Mouse (Mus musculus): ENCODE results near the gene Skp2. TPM values are rescaled to one million over a fixed set of nuclear protein-coding genes. Genes with fewer than 3 reads are reported as not detected.

The Skp2 gene
- polyA plus RNA-seq, 1 experiment, result 4.7 TPM

DNA sequence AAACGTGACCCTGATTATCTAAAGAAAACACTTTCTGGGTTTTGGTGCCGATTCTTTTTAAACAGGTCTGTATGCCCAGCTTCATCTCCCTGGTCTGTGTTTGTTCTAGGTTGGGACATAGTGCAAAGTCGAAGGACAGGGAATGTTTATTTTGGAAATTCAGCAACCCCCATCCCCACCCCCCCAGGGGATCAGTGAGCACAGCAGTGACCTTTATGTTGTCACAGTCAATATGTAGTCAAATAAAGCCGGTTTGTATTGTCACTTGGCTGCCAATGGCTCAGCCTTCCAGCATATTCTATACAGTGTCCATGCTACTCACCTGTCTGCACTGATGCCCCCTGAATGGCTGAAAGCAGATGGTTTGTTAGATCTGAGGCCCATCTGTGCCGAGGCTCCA lies 40.6 kb downstream of the Skp2 start:
- no peak for DNase-seq (ENCODE audit: extremely low spot score in 1 of 2, low spot score in 1 of 2)

DNA sequence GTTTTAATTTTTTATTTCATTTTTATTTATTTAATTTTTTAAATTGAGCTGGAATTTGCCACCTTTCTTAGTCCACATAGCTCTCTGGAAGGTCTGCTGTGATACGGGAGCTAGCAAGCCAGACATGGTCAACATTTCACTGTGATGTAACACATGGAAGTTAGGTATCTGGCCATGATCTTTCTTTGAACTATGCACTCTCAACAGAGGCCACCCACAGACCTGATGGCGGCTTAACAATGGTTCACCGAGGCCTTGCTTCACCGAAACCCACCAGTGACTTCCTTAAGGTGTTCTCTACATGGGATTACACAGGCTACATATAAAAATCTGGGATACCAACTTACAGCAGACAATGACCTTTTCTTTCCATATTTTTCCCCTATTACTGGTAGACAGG lies 41.1 kb downstream of the Skp2 start:
- DNase-seq (ENCODE audit: extremely low spot score in 1 of 2, low spot score in 1 of 2), result no peak

DNA sequence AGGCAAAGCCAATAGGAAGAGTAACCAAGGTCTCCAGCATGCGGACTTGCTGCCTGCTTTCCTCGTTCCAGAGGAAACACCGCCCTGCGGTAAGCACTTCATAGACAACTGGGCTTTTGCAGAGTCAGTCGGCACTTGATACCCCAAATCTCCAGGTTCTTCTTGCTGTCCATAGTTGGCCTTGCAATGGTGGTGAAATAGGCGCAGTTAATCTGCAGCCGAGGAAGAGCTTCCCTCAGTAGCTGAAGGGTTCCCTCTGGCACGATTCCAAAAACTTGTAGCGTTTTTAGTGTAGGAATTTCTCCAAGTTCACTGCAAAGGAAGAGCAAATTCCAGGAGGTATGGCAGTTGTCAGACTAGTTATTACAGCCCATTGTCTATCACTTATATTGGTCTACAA lies 41.7 kb downstream of the Skp2 start:
- DNase-seq (ENCODE audit: extremely low spot score in 1 of 2, low spot score in 1 of 2), result no peak

DNA sequence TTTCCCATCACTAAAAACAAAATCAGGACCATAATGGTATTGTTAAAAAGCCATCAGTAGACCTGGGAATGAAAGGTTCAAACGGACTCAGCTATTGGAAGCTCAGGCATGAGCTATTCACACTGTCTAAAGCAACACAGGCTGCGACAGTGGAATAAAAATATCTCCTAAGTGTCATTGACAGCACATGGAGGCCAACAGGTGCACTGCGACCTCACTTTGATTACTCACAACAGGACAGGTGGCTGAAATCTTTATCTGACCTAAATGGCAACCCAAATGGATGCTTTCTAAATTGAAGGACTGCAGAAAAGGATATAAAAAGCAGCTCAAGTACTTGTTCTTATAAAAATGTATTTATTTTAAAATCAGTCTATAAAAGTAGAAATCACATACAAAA lies 43.6 kb downstream of the Skp2 start:
- no peak for DNase-seq (ENCODE audit: extremely low spot score in 1 of 2, low spot score in 1 of 2)

DNA sequence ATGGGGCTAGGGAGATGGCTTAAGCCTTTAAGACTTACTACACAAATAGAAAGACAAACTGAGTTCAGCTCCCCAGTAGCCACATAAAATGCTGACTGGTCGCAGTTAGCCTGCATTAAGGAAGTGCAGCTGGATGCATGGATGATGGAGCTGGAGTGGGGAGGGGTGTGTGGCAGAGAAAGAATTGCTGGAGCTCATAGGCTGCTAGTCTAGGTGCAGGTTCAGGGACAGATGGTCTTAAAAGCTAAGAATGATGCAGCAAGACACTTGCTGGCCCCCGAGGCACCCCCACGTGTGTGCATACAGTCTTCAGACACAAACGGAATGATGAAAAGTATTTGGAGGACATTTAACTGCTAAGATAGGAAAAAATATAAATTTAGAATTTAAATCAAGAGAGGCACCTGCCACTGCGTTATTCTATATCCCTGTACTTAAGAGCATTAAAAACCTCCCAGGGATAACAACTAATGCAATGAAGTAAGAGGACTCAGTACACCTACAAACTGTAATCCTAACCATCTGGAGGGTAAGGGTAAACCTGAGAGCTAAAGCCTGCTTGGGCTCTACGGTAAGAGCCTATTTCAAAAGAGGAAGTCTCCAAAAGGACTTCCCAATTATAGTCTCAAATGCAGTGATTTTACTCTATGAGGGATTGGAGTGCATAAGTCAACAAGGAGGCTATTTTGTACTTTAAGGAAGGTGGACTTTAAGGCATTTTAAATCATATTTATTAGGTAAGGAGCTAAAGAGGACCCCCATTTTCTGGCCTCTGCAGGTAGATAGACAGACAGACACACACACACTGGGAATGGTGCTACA lies 44.5 kb downstream of the Skp2 start:
- DNase-seq (ENCODE audit: extremely low spot score in 1 of 2, low spot score in 1 of 2), result no peak

DNA sequence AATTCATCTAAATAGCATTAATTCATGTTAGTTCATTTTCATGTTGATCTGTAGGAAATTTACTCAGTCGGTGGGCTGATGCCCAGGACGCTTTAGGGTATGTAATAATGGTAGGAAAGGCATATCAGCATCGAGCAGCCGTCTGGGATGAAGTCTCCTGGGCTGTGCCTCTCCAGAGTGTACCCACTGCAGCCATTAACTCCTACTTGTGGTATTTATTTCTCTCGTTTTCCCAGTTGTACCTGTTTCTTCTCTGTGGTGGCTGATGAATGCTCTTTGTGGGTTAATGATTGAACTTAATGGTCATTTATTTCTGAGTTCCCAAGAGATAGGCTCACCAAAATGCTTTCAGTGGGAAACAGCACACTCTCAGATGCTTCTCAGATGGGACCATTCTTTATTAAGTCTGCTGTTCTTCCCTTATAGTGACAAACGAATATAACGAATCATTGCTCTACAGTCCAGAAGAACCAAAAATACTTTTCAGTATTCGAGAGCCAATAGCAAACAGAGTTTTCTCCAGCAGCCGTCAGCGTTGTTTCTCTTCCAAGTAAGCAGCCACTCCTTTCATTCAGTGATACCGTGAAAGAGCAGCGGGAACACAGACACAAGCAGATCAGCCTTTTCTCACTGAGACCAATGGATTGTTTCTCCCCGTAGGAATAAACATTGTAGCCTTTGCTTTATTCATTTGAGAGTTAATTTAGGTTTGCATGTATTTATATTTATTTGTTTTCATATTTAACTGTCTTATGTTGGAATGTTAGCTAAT lies 48.7 kb downstream of the Skp2 start:
- no peak for DNase-seq (ENCODE audit: extremely low spot score in 1 of 2, low spot score in 1 of 2)

DNA sequence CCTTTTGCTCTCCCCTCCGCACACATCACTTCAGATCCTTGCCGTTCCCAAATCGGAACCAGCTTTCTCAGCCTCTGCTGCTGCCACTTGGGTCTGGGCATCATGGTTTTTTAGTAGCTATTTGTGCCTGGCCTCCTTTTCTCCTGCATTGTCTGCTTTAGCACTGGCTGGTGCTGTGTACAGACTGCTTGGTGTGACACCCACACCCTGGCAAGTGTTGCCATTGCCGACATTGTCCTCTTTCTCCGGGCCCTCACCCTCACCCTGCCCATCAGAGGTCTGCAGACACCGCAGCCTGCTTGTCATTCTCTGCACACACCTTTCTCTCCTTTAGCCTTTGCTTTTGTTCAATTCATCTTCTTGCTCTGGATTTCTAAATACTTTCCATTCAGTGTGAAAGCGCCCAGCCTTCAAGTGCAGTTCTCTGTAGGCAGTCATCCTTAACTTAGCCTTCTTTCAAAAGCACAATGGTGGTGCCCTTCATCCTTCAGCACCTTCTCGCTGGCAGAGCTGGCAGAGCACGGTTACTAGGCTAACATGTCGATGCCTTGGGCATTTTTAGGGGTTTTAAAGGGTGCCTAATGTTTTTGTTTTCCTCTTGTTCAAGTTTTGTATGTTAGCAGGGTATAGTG lies 54.7 kb downstream of the Skp2 start:
- DNase-seq (ENCODE audit: extremely low spot score in 1 of 2, low spot score in 1 of 2), result no peak

DNA sequence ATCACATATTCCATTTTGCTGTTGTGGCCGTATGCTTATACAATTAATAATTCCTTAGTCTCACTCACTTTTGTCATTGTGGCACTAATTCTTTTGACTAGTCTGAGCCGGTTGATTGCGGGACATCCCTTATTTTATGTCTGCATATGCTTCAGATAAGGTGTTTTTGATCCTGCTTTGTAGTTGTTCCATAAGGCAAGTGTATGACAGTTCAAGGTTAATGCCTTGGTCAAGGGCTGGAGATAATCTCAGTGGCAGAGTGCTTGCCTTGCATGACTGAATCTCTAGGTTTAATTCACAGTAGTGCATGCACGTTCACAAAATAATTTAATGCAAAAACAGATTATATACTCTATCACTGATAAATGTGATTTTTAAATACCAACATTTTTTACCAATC lies 58.4 kb downstream of the Skp2 start:
- no peak for DNase-seq (ENCODE audit: extremely low spot score in 1 of 2, low spot score in 1 of 2)

DNA sequence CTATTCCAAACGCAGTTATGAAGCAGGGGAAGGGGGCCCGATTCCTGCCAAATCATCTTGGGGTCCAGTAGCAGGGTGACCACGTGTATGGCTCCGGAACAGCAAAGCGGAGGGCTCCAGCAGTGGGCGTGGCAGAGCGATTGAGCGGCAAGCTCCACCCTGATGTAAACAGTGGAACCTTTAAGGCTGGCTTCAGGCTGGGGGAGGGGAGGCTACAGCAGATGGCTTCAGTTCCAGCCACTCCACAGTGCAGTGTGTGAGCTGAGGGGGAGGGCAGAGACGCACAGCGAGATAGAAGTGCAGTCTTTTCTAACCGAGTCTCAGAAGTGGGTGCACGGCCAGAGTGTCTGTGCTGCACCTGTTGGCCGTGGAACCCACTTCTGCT lies 60.9 kb downstream of the Skp2 start:
- DNase-seq (ENCODE audit: extremely low spot score in 1 of 2, low spot score in 1 of 2), result peak in 1 of 2 experiments; percentile 67

DNA sequence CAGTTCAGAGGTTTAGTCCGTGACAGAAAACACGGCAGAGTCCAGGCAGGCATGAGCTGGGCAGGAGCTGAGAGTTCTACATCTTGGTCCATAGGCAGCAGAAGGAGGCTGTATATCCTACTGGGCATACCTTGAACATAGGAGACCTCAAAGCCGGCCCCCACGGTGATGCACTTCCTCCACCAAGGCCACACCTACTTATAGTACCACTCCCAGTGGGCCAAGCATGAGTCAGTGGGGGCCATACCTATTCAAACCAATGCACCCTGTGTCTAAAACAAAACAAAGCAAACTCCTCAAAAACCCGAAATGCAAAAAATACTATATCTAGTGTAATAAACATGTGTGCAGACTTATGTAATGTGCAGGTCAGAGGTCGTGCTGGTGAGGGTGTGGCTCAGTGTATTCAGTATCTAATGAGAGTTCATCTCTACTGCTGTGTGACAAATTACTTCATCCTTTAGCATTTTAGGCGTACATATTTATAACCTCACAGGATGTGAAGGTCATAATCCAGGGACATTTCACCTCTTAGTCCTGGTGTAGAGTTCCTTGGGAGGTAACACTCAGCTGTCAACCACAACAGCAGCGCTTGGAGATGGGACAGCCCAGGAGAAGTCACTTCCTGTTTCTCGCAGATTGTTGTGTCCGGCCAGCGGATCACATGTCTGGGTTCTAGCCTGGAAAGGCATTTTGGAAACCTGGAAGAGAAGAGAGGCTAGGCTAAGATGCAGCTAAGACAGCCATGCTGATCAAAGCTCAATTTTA lies 61.4 kb downstream of the Skp2 start:
- DNase-seq (ENCODE audit: extremely low spot score in 1 of 2, low spot score in 1 of 2), result no peak

DNA sequence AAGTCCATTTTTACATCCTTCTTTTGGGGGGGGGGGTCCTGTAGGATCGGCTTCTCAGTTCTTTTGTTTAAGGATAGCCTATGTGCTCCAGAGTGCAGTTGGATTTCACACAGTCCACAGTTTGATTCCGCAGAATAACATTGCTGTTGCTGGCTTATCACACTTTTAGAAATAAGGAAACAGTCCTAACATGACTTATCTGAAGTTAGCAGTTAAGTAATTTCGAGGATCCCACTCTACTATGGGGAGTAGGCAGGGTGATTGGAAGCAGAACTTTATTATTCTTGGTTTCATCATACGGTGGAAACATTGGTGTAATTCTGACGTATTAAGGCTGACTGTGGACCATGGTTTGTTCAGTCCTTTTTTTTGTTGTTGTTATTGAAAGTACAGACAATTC lies 64.6 kb downstream of the Skp2 start:
- DNase-seq (ENCODE audit: extremely low spot score in 1 of 2, low spot score in 1 of 2), result no peak

DNA sequence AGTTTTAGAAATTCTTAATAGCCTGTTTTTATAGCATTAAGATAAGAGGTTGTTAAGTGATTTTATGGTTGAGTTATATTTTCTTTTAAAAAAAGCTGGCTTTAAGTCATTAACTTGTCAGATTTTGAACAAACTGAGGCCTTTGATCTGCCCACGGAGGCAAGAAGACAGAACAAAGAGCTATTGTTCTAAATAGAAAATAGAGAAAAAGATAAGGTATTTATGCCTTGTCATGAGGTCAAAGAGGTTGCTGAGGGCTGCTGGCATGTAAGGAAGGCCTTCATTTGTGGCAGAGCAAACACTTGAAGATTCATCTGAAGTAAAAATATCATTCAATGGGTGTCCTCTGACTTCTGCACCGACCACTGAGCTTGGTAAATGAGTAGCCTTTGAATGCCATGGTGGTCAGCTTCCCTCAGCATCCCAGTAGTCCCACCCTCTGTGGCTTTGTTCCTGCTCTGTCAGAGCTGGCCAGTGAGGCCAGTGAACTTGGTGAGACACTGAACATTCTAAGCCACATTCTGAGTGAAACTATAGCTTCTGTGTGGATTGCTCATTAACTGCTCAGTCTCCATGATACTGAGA lies 66.0 kb downstream of the Skp2 start:
- DNase-seq (ENCODE audit: extremely low spot score in 1 of 2, low spot score in 1 of 2), result no peak

DNA sequence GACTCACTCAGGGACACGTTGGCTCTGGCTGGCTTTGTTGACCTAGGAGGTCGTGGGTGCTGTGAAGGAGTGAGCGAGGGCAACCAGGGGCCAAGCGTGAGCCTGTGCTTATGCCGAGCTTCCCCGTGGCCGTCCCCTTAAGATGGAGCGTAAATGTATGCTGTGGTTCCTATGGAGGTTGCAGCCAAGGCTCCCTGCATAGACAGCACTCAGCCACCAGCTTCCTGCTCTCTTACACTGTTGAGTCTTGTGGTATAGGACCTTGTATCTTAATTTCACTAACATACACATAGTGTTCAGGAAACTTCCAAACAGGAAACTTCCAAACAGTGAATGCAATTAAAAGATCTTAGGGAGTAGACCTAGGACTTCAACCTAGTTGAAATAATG lies 66.5 kb downstream of the Skp2 start:
- DNase-seq (ENCODE audit: extremely low spot score in 1 of 2, low spot score in 1 of 2), result no peak

DNA sequence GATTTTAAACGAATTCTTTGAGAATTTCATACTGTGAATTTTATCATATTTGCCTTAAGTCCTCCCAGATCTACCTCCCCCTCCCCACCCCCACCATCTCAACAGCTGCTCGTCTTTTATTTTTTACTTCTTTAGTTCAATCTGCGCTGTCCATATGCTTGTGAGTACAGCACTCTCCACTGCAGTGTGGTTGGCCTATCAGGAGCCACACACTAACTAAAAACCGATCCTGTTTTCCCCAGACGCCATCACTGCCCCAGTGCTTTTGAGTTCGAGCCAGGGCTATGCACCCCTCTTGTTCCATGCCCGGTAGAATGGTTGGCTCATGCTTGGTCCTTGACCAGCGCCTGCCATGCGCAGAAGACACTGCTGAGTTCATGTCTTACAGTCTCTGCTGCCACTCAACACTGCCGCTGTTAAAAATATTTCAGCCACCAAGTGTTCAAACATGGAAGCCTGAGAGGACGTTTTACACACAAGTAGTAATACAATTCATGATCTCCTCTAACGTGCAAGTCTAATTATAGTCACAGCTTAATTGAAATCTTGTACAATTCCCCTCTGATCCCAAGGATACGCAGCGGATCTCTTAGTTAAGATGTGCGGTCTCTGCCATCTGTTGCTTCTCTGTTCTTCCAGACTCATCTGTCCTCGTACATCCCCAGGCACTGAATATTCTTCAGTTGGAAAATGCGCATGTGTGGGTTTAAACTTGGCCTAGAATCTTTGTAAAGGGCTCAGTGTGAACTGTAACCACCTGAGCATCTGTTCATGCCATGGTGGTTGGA lies 67.1 kb downstream of the Skp2 start:
- DNase-seq (ENCODE audit: extremely low spot score in 1 of 2, low spot score in 1 of 2), result no peak

DNA sequence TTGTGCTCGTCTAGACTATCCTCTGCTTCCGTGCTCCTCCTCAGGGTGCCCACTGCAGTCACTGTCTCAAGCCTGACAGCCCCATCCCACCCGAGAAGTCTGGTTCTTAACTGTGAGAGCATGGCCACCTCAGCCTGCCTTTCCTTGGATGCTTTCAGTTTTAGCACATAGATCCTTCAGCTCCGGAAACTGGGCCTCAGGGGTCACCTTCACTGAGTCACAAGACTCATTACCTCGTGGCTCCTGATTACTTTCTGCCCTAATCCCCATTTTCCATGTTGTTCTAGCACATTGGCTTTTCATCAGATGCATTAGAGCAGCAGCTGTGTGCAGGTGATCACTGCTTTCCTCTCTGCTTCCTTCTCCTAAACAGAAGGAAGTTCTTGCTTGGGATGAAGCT lies 67.8 kb downstream of the Skp2 start:
- DNase-seq (ENCODE audit: extremely low spot score in 1 of 2, low spot score in 1 of 2), result no peak

DNA sequence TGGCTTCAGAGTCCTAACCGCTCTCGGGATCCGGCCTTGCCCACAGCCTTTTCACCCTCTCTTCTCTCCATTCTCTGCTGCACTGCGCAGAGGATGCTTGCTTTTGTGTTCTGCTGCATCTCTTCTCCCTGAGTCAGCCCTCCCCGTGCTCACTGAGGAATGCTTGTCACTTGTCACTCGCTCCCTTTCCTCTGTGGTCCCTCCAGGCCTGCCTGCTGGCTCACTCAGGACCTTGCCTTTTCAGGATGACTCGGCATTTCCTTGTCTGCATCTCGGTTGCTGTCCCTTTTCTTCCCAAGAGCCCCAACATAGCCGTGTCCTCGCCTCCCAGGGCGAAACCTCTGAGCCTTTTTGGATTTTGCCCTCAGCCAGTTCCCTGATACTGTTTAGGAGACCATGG lies 68.4 kb downstream of the Skp2 start:
- no peak for DNase-seq (ENCODE audit: extremely low spot score in 1 of 2, low spot score in 1 of 2)

DNA sequence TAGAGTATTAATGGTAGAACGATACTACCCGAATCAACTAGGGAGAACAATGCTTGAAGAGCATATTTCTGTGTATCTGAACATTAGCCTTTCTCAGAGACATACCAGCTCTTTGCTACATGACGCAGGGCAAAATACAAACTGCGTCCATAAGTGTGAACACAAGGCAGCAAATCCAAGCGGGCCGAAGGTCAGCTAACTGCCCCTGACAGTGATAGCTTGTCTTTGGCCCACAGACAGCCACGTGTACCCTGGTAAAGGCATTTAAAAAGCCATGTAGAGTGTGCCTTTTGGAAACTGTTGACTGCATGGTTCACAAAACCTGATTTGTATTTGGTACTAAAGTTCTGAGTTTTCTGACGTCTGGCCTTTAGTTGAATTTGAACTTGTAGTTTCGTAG lies 72.5 kb downstream of the Skp2 start:
- DNase-seq (ENCODE audit: extremely low spot score in 1 of 2, low spot score in 1 of 2), result no peak

DNA sequence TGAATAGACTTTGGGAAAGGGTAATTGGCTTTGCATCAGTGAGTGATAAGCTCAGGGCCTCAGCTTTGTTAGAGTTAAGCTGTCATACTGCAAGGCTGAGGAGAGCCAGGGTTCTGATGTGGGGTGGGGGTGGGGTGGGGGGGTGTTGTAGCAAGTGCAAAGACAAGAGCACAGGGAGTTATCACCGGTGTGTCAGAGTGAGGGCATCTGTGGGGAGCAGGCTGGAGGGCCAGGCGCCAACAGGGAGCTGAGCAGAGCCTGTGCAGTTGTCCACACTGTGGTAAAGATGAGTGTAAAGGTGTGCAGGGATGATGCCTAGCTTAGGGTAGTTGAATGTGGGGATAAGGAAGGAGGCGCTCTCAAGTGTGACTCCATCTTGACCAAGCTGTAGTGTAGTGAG lies 73.9 kb downstream of the Skp2 start:
- DNase-seq (ENCODE audit: extremely low spot score in 1 of 2, low spot score in 1 of 2), result no peak

DNA sequence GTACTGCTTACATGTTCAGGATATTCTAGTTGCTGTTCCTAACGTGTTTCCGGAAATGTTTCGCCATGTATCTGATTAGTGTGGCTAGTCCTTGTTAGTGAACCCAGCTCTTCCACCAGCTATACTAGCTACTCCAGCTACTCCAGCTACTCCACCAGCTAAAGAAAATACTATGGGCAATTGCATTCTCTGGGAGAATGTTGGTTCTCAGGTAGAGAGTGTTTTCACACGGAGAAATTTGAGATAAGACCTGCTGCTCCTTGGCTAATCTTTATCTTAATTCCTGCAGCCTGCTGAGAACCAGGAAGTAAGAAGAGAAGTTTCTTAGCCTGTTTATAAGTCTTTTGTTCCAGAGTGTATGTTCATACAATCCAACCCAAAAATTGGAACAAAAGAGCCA lies 75.0 kb downstream of the Skp2 start:
- DNase-seq (ENCODE audit: extremely low spot score in 1 of 2, low spot score in 1 of 2), result no peak

DNA sequence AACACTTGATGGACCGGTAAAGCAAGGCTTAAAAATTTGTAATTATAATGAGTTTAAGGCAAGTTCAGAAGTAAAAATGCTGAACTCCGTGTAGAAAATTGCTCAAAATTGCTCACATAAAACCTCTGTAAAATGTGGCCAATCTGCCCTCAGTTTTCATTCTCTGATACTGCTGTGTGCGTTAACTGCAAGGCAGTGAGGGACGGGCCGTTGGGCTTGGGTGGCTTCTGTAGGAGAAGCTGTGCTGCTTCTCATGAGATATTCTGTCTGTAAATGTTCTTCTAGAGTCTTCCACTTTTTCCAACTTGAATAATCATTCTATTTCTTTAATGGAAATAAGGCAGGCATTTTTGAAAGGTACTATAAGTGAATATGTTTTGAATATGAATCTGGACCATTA lies 75.6 kb downstream of the Skp2 start:
- DNase-seq (ENCODE audit: extremely low spot score in 1 of 2, low spot score in 1 of 2), result no peak
